Mouse (Mus musculus): ENCODE results near the gene Rnps1. TPM values are rescaled to one million over a fixed set of nuclear protein-coding genes. Genes with fewer than 3 reads are reported as not detected.

The Rnps1 gene
- polyA plus RNA-seq (2014; fragmentation: Nextera tagmentation; extraction: Ambion mirVana), result 278 and 280 TPM in 2 replicates

DNA sequence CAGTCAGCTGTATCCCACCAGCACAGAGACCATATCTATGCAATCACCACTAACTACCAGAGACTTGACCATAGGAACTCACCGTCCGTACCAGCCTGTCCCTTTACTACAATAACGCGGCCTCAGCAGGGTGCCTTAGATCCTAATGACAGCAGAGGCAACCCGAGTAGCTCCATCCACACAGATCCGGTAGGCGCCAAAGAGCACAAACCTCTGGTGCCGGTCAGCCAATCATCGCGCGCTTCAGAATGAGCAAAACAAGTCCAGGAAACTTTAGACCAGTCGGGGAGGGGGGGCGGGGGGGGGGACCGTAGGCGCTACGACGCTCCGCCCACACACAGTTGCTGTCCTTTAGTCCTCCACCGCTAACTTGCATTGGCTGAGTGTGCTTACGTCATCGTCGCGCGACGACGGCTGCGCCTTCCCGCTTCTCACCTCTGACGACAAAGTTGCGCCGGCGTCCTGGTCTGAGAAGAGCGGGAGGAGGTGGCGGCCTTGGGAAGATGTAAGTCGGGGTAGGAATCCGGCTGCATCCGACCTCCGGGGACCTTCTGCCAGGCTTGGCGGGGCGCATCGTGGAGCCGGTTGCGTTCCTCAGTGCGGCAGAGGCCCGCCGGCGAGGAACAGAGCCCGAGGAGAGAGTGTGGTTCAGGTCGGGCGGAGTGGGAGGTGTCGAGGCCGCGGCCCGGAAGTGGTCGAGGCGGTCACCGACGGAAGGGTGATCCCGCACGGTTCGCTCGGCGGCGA lies at the start of gene Rnps1:
Gene Rnps1 (plus strand): TSS at position 336 of the 747 bp plus-strand sequence.
- peak within 1 kb of the TSS; percentile 80 for H3K4me3 ChIP-seq (replicated peaks; ENCODE audit: low read length)
- H3K9ac ChIP-seq, result peak within 1 kb of the TSS; percentile 87
- peak within 1 kb of the TSS; percentile 90 for H3K27ac ChIP-seq
- H3K36me3 ChIP-seq (replicated peaks; ENCODE audit: control insufficient read depth, insufficient read depth), result peaks cover 52% of the 10 kb centered on the region
- DNase-seq (ENCODE audit: low spot score) (peak; percentile 100), ATAC-seq (ENCODE audit: low FRiP score) (peak; percentile 97)
- under 1% methylated on average over 64 of the region's 64 CpGs for WGBS
- peak within 1 kb of the TSS; percentile 86 for H3K4me2 ChIP-seq (replicated peaks)
- no peaks in the 10 kb centered on the region for H3K27me3 ChIP-seq (ENCODE audit: control insufficient read depth, insufficient read depth, low read length)
- peaks cover 18% of the 10 kb centered on the region; the same call in 1 of the 2 replicates for H3K4me1 ChIP-seq (replicated peaks; ENCODE audit: control insufficient read depth, insufficient read depth, low read length)
- no peaks in the 10 kb centered on the region for H3K9me3 ChIP-seq (ENCODE audit: control insufficient read depth, low read length)

- H3K36me3 ChIP-seq (replicated peaks; ENCODE audit: control insufficient read depth, insufficient read depth), result peaks cover 70% of the 10 kb centered on the region
- no peaks in the 10 kb centered on the region for H3K9me3 ChIP-seq (ENCODE audit: control insufficient read depth, low read length)
- H3K4me2 ChIP-seq (replicated peaks), result no peak overlapping the region
- no peak overlapping the region for H3K9ac ChIP-seq
- DNase-seq (ENCODE audit: low spot score) (no peak), ATAC-seq (ENCODE audit: low FRiP score) (no peak)
- 33% methylated on average over 13 of the region's 13 CpGs for WGBS
- no peak overlapping the region for H3K27ac ChIP-seq
- no peaks in the 10 kb centered on the region for H3K27me3 ChIP-seq (ENCODE audit: control insufficient read depth, insufficient read depth, low read length)
- H3K4me3 ChIP-seq (replicated peaks; ENCODE audit: low read length), result no peak overlapping the region
- H3K4me1 ChIP-seq (replicated peaks; ENCODE audit: control insufficient read depth, insufficient read depth, low read length), result no peaks in the 10 kb centered on the region
Measured at GRCm38 (mm10) chr17:24365863-24366262, 48.5 kb upstream of the Rnps1 start.

DNA sequence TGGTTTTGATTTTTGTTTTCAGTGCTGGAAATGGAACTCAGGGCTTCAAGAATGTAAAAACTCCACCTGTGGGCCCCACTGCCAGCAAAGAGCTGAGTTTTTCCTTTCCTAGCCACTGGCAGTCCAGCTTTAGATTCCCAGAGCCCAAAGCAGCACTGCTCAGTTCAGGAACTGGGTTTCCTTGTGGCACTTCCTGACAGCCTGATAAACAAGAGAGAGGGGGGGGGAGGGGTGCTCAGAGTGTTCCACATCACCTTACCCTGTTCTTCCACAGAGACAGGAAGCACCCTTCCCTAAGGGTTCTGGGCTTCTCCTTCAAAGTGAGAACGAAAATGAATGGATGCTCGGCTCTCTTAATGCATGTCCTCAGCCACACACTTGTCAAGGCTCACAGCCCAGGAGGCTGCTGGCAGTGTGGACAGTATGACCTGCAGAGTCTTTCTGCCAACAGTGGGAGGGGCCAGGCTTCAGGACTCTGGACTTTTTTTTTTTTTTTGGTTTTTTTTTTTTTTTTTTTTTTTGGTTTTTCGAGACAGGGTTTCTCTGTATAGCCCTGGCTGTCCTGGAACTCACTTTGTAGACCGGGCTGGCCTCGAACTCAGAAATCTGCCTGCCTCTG lies 39.2 kb upstream of the Rnps1 start:
- Histone ChIP-seq H3K27ac (no peak overlapping the region), H3K27me3 (ENCODE audit: control insufficient read depth, insufficient read depth, low read length) (no peaks in the 10 kb centered on the region), H3K9me3 (ENCODE audit: control insufficient read depth, low read length) (no peaks in the 10 kb centered on the region), H3K4me2 (replicated peaks) (no peak overlapping the region), H3K36me3 (replicated peaks; ENCODE audit: control insufficient read depth, insufficient read depth) (peaks cover 93% of the 10 kb centered on the region), H3K4me3 (replicated peaks; ENCODE audit: low read length) (no peak overlapping the region), H3K9ac (no peak overlapping the region), H3K4me1 (replicated peaks; ENCODE audit: control insufficient read depth, insufficient read depth, low read length) (no peaks in the 10 kb centered on the region)
- DNase-seq (ENCODE audit: low spot score), result no peak
- ATAC-seq (ENCODE audit: low FRiP score), result no peak
- WGBS, result 89% methylated on average over 4 of the region's 5 CpGs

DNA sequence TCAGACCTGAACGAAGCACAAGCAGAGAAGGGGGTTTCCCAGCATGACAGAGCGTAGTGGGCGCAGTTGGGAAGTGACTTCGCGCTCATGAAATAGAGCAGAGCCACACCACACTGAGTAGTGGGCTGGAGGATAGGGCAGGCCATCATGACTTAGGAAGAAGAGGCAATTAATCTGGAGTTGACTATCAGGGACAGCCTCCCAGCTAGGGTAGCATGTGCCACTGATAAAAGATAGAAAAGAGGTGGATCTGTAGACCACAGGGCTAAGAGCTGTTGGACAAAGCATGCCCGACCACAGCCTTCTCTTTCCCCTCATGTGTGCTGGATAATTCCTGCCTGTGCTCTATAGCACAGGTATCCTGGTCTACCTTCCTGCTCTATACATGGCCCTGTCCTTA lies 38.5 kb upstream of the Rnps1 start:
- ATAC-seq (ENCODE audit: low FRiP score) (no peak), DNase-seq (ENCODE audit: low spot score) (no peak)
- peaks cover 91% of the 10 kb centered on the region for H3K36me3 ChIP-seq (replicated peaks; ENCODE audit: control insufficient read depth, insufficient read depth)
- no peak overlapping the region for H3K4me2 ChIP-seq (replicated peaks)
- H3K4me1 ChIP-seq (replicated peaks; ENCODE audit: control insufficient read depth, insufficient read depth, low read length), result no peaks in the 10 kb centered on the region
- WGBS, result 92% methylated on average over 6 of the region's 6 CpGs
- H3K27me3 ChIP-seq (ENCODE audit: control insufficient read depth, insufficient read depth, low read length), result no peaks in the 10 kb centered on the region
- H3K4me3 ChIP-seq (replicated peaks; ENCODE audit: low read length), result no peak overlapping the region
- no peak overlapping the region for H3K9ac ChIP-seq
- no peaks in the 10 kb centered on the region for H3K9me3 ChIP-seq (ENCODE audit: control insufficient read depth, low read length)
- no peak overlapping the region for H3K27ac ChIP-seq

GRCm38 (mm10) chr17:24378496-24378895 lies 35.9 kb upstream of the Rnps1 start:
- H3K9ac ChIP-seq, result no peak overlapping the region
- 86% methylated on average over 2 of the region's 2 CpGs for WGBS

DNA sequence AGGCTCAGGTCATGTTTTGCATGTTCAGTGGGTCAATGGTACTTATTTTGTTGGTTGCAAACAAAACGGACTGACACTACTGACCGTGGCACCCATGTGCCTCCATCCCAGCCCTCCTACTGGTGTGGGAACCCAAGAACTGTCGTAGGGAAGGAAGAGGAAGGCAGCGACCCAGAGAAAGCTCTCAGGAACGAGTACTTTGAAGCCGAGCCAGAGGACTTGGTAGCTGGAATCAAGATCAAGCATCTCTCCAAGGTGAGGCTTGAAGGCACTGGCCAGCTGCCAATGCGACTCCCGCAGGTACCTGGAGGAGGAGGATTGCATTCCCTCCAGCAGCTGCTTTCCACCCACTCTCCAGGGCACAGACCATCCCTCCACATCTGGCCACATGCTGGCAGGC lies 30.6 kb upstream of the Rnps1 start:
- 88% methylated on average over 8 of the region's 8 CpGs for WGBS
- no peak overlapping the region for H3K4me2 ChIP-seq (replicated peaks)
- H3K36me3 ChIP-seq (replicated peaks; ENCODE audit: control insufficient read depth, insufficient read depth), result peaks cover 92% of the 10 kb centered on the region
- H3K4me1 ChIP-seq (replicated peaks; ENCODE audit: control insufficient read depth, insufficient read depth, low read length), result no peaks in the 10 kb centered on the region
- no peaks in the 10 kb centered on the region for H3K9me3 ChIP-seq (ENCODE audit: control insufficient read depth, low read length)
- no peak overlapping the region for H3K27ac ChIP-seq
- ATAC-seq (ENCODE audit: low FRiP score) (no peak), DNase-seq (ENCODE audit: low spot score) (no peak)
- H3K4me3 ChIP-seq (replicated peaks; ENCODE audit: low read length), result no peak overlapping the region
- H3K27me3 ChIP-seq (ENCODE audit: control insufficient read depth, insufficient read depth, low read length), result no peaks in the 10 kb centered on the region
- no peak overlapping the region for H3K9ac ChIP-seq

More at GRCm38 (mm10) chr17:24378496-24378895, 35.9 kb upstream of the Rnps1 start:
- H3K27ac ChIP-seq, result no peak overlapping the region
- H3K4me1 ChIP-seq (replicated peaks; ENCODE audit: control insufficient read depth, insufficient read depth, low read length), result no peaks in the 10 kb centered on the region
- no peak overlapping the region for H3K4me3 ChIP-seq (replicated peaks; ENCODE audit: low read length)
- no peaks in the 10 kb centered on the region for H3K27me3 ChIP-seq (ENCODE audit: control insufficient read depth, insufficient read depth, low read length)
- DNase-seq (ENCODE audit: low spot score) (no peak), ATAC-seq (ENCODE audit: low FRiP score) (no peak)
- no peaks in the 10 kb centered on the region for H3K9me3 ChIP-seq (ENCODE audit: control insufficient read depth, low read length)
- H3K36me3 ChIP-seq (replicated peaks; ENCODE audit: control insufficient read depth, insufficient read depth), result peaks cover 93% of the 10 kb centered on the region
- H3K4me2 ChIP-seq (replicated peaks), result no peak overlapping the region

GRCm38 (mm10) chr17:24388711-24389110 lies 25.7 kb upstream of the Rnps1 start:
- Histone ChIP-seq H3K9ac (no peak overlapping the region), H3K4me1 (replicated peaks; ENCODE audit: control insufficient read depth, insufficient read depth, low read length) (no peaks in the 10 kb centered on the region), H3K4me3 (replicated peaks; ENCODE audit: low read length) (no peak overlapping the region), H3K27ac (no peak overlapping the region), H3K27me3 (ENCODE audit: control insufficient read depth, insufficient read depth, low read length) (no peaks in the 10 kb centered on the region), H3K4me2 (replicated peaks) (no peak overlapping the region), H3K9me3 (ENCODE audit: control insufficient read depth, low read length) (no peaks in the 10 kb centered on the region), H3K36me3 (replicated peaks; ENCODE audit: control insufficient read depth, insufficient read depth) (peaks cover 93% of the 10 kb centered on the region)
- WGBS, result 87% methylated on average over 5 of the region's 5 CpGs
- ATAC-seq (ENCODE audit: low FRiP score) (no peak), DNase-seq (ENCODE audit: low spot score) (no peak)

DNA sequence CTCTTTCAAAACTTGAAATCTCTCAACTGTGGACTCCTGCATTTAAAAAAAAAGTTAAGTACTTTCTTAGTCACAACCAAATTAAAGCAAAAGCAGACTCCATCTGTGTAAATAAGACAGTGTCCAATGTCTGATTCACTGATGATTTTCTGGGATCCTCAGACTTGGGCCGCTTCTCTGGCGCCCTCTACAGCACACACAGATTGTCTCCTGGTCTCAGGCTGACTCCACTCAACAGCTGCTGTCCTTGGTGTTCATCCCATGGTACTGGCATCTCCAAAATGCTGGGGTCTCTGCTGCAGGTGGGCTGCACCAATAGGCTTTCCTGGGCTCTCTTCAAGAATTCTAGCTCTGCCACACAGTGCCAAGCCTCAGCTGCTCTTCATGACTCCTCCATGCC lies 24.5 kb upstream of the Rnps1 start:
- ATAC-seq (ENCODE audit: low FRiP score), result no peak
- Histone ChIP-seq H3K27ac (no peak overlapping the region), H3K4me1 (replicated peaks; ENCODE audit: control insufficient read depth, insufficient read depth, low read length) (no peaks in the 10 kb centered on the region), H3K9me3 (ENCODE audit: control insufficient read depth, low read length) (no peaks in the 10 kb centered on the region), H3K36me3 (replicated peaks; ENCODE audit: control insufficient read depth, insufficient read depth) (peaks cover 92% of the 10 kb centered on the region), H3K4me3 (replicated peaks; ENCODE audit: low read length) (no peak overlapping the region), H3K4me2 (replicated peaks) (no peak overlapping the region), H3K9ac (no peak overlapping the region), H3K27me3 (ENCODE audit: control insufficient read depth, insufficient read depth, low read length) (no peaks in the 10 kb centered on the region)
- DNase-seq (ENCODE audit: low spot score), result peak; percentile 69
- WGBS, result 5% methylated on average over 2 of the region's 2 CpGs

- H3K27me3 ChIP-seq (ENCODE audit: control insufficient read depth, insufficient read depth, low read length), result no peaks in the 10 kb centered on the region
- H3K4me2 ChIP-seq (replicated peaks), result no peak overlapping the region
- H3K27ac ChIP-seq, result no peak overlapping the region
- DNase-seq (ENCODE audit: low spot score), result no peak
- H3K4me3 ChIP-seq (replicated peaks; ENCODE audit: low read length), result no peak overlapping the region
- no peak overlapping the region for H3K9ac ChIP-seq
- WGBS, result 68% methylated on average over 8 of the region's 8 CpGs
- no peak for ATAC-seq (ENCODE audit: low FRiP score)
- no peaks in the 10 kb centered on the region for H3K9me3 ChIP-seq (ENCODE audit: control insufficient read depth, low read length)
- H3K4me1 ChIP-seq (replicated peaks; ENCODE audit: control insufficient read depth, insufficient read depth, low read length), result no peaks in the 10 kb centered on the region
- H3K36me3 ChIP-seq (replicated peaks; ENCODE audit: control insufficient read depth, insufficient read depth), result peaks cover 90% of the 10 kb centered on the region
Measured at GRCm38 (mm10) chr17:24391149-24391548, 23.2 kb upstream of the Rnps1 start.
